Mouse (Mus musculus): ENCODE results near the gene Lad1. TPM values are rescaled to one million over a fixed set of nuclear protein-coding genes. Genes with fewer than 3 reads are reported as not detected.

Lad1 gene
- polyA plus RNA-seq, 1 experiment from 2014 or later, result 0.59 TPM

DNA sequence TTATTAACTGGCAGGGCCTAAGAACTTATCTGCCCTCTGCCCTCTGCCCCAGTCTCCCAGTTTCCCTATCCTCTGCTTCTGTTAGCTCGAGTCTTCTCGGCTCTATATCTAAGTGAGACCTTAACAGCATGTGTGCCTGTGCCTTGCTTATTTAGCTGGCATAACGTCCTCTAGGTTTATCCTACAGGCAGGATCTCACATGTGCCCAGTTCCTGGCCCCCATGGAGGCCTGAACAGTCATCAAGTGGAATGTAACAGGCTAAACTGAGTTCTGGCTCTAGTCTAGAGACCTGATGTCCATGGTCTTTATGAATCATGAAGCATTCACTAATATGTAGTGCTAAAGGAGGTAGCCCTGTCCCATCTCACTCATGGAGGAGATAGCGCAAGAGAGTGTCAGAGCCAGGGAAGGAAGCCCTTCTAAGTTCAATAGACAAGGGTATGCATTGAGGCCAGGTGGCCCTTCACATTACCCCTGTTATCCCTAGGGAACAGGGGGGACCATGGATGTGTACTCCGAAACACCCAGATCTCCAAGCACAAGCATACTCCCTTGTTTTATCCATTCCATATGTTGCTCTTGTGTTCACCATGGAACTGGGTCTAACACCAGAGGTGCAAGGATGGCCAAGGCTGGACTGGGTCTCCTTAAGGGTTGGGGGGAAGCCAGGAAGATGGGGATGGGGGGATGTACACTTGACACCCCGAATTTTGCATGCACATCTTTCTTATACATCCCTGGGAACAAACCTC is 36.4 kb downstream of the Lad1 start:
- no peak for DNase-seq (ENCODE audit: low spot score)
- H3K4me3 ChIP-seq, result no peak overlapping the region
- H3K36me3 ChIP-seq, result no peaks in the 10 kb centered on the region
- peaks cover 27% of the 10 kb centered on the region for H3K4me1 ChIP-seq
- WGBS, result 88% methylated on average over 6 of the region's 6 CpGs
- H3K27ac ChIP-seq (replicated peaks), result no peak overlapping the region
- no peaks in the 10 kb centered on the region for H3K27me3 ChIP-seq (ENCODE audit: low read depth, poor library complexity, severe bottlenecking)
- H3K9me3 ChIP-seq (replicated peaks), result no peaks in the 10 kb centered on the region

DNA sequence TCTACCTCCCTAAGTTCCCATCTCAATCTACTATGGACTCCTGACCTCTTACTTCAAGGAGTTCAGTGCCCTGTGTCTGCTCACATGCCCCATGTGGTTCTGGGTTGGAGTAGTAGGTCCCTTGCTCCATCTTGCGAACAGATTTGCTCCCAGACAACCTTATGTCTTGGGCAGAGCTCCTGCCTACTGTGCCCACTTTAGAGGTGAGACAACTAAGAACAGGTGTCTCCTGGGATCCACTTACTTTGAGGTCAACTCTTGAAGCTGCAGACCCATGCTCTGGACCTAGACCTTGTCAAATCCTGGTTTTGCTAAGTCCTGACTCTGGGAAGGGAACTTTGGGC is 36.9 kb downstream of the Lad1 start:
- Histone ChIP-seq H3K4me3 (no peak overlapping the region), H3K27ac (replicated peaks) (no peak overlapping the region)
- 97% methylated on average over 1 of the region's 1 CpGs for WGBS

DNA sequence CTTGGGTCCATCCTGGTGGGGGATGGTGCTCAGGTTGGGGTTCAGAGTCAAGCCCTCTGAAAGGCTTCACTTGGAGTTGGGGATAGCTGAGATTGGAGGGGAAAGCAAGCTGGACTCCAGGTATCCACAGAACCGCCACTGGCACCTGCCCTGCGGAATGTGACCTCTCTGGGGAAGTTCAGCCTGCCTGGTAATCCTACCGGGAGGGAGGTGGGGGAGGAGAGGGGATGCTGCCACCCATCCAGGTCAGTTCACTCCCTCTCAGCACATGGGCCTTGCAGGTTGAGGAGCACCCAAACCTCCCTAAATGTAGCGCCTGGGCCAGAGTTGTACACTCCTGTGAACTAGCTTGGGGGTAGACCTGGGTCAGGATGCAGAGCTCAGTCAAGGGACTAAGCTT is 37.7 kb downstream of the Lad1 start:
- Histone ChIP-seq H3K9me3 (replicated peaks) (no peaks in the 10 kb centered on the region), H3K36me3 (no peaks in the 10 kb centered on the region), H3K27ac (replicated peaks) (no peak overlapping the region), H3K4me1 (peaks cover 24% of the 10 kb centered on the region), H3K27me3 (ENCODE audit: low read depth, poor library complexity, severe bottlenecking) (no peaks in the 10 kb centered on the region), H3K4me3 (no peak overlapping the region)
- WGBS, result 69% methylated on average over 4 of the region's 4 CpGs
- DNase-seq (ENCODE audit: low spot score), result no peak

More for the DNA sequence above, 36.9 kb downstream of the Lad1 start:
- no peak for DNase-seq (ENCODE audit: low spot score)
- Histone ChIP-seq H3K4me1 (peaks cover 27% of the 10 kb centered on the region), H3K9me3 (replicated peaks) (no peaks in the 10 kb centered on the region), H3K36me3 (no peaks in the 10 kb centered on the region), H3K27me3 (ENCODE audit: low read depth, poor library complexity, severe bottlenecking) (no peaks in the 10 kb centered on the region)

DNA sequence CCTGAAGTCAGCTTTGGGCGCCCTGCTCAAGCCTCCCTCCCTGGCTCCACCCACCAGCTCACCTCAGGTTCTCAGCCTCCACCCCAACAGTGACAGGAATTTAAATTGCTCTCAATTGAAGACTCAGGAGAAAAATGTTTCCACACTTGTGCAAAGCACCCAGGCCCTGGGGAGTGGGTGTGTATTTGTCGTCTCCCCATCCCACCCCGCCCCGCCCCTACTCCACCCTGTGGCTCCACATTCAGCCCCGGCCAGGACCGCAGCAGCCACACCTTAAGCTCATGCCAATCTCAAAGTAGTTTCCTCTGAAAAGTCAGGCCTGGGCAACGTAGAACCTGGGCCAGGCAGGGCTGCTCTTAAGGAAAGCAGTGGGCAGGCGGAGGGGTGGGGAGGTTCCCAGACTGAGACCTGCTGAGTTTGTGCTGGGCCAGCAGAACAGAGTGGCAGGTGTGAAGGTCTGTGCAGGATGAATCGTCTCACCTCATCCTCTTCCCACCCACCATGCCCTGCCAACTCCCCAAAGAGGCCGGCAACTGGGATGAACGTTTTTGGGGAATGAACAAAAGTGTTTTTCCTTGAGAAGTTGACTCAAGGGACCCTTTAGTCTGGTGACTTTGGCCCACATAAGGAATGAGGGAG is 38.9 kb downstream of the Lad1 start:
- DNase-seq (ENCODE audit: low spot score), result no peak
- Histone ChIP-seq H3K4me1 (peaks cover 18% of the 10 kb centered on the region), H3K36me3 (no peaks in the 10 kb centered on the region), H3K27me3 (ENCODE audit: low read depth, poor library complexity, severe bottlenecking) (no peaks in the 10 kb centered on the region), H3K27ac (replicated peaks) (no peak overlapping the region), H3K4me3 (no peak overlapping the region), H3K9me3 (replicated peaks) (no peaks in the 10 kb centered on the region)
- 64% methylated on average over 11 of the region's 11 CpGs for WGBS

DNA sequence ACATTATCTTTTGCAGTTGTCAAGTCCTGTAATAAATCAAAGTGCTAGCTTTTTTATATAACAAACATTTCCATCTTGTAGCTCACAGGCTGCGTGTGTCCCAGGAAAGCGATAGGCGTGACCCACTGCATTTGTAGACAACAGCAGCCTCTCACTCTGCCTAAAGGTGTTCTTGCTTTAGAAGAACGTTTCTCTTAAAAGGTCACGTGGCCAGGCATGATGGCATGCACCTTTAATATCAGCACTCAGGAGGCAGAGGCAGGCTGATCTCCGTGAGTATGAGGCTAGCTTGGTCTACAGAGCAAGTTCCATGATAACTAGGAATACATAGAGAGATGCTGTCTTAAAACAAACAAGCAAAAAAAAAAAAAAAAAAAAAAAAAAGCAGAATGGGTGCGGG is 40.1 kb downstream of the Lad1 start:
- H3K4me1 ChIP-seq, result peaks cover 7% of the 10 kb centered on the region

DNA sequence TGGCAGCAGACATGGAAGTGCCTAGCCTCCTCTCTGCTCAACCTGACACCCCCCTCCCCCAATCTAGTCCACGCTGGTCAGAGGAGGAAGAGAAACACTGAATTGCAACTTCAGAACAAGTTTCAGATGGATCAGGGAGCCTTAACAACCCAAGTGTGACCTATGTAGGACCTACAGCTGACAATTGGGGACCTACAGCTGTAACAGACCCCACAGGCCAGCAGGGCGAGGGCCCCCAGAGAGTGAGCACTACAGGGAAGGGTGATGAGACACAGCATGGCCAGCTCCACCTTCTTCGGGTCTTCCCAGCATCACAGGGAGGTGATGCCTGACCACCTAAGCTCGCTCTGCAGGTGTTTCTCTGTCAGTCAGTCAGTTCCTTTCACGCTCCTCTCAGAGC is 42.7 kb downstream of the Lad1 start:
- DNase-seq (ENCODE audit: low spot score), result no peak
- Histone ChIP-seq H3K36me3 (no peaks in the 10 kb centered on the region), H3K4me1 (peaks cover 12% of the 10 kb centered on the region), H3K9me3 (replicated peaks) (no peaks in the 10 kb centered on the region), H3K4me3 (no peak overlapping the region), H3K27ac (replicated peaks) (0 out of 2 replicates have a peak overlapping the region, but pooled peaks have one; percentile 6), H3K27me3 (ENCODE audit: low read depth, poor library complexity, severe bottlenecking) (peaks cover 6% of the 10 kb centered on the region)
- WGBS, result 74% methylated on average over 5 of the region's 5 CpGs

More for the DNA sequence above, 40.1 kb downstream of the Lad1 start:
- no peaks in the 10 kb centered on the region for H3K9me3 ChIP-seq (replicated peaks)
- no peak for DNase-seq (ENCODE audit: low spot score)
- H3K4me3 ChIP-seq, result no peak overlapping the region
- no peak overlapping the region for H3K27ac ChIP-seq (replicated peaks)
- H3K36me3 ChIP-seq, result no peaks in the 10 kb centered on the region
- no peaks in the 10 kb centered on the region for H3K27me3 ChIP-seq (ENCODE audit: low read depth, poor library complexity, severe bottlenecking)
- 91% methylated on average over 7 of the region's 7 CpGs for WGBS

DNA sequence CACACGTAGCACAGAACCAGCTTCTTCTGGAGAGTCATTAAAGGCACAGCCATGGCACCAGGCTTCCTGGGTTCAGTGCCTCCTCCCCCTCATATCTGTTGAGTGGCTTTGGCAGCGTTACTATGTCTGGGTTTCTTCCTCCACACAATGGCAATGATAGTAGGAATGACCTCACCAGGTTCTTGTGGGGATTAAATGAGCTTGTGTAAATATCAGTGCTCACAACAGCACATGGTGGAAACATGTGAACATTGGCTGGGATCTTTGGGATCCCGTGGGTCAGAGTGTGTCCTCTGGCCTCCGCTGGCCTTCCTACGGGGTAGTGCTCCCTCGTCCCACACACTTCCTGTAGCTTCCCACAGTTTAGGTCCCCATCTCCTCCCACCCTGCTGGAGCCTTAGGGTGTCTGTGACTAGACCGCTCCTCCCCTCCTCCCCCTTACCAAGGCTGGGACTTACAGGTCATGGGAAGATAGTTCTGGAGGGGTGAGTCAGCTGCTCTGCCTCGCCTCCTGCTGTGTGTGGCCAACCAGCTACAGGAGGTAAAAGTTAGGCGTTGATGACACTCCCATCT is 43.7 kb downstream of the Lad1 start:
- Histone ChIP-seq H3K36me3 (no peaks in the 10 kb centered on the region), H3K4me1 (peaks cover 18% of the 10 kb centered on the region), H3K27ac (replicated peaks) (no peak overlapping the region), H3K4me3 (no peak overlapping the region), H3K9me3 (replicated peaks) (no peaks in the 10 kb centered on the region), H3K27me3 (ENCODE audit: low read depth, poor library complexity, severe bottlenecking) (peaks cover 10% of the 10 kb centered on the region)
- no peak for DNase-seq (ENCODE audit: low spot score)
- WGBS, result 78% methylated on average over 9 of the region's 9 CpGs

DNA sequence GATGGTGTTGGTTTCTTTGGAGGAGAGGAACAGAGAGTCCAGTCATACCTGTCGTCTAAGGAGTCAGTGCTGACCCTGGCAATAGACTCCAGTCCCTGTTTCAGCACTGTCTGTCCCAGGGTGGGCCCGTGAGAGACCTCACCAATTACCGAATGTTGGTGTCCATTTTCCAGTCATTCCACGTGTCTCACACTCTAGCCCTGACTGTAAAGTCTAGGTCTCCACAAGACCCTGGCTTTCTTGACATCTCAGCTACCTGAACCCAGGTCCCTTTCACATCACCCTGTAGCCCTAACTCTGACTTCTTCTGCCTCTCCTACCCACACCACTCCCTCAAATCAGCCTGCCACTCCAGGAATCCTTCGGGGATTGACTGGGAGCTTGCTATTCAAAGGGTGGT is 44.2 kb downstream of the Lad1 start:
- H3K9me3 ChIP-seq (replicated peaks), result no peaks in the 10 kb centered on the region
- no peak for DNase-seq (ENCODE audit: low spot score)
- H3K4me3 ChIP-seq, result no peak overlapping the region
- H3K36me3 ChIP-seq, result no peaks in the 10 kb centered on the region
- H3K27me3 ChIP-seq (ENCODE audit: low read depth, poor library complexity, severe bottlenecking), result peaks cover 10% of the 10 kb centered on the region
- no peak overlapping the region for H3K27ac ChIP-seq (replicated peaks)
- WGBS, result 90% methylated on average over 5 of the region's 5 CpGs
- peaks cover 21% of the 10 kb centered on the region for H3K4me1 ChIP-seq

DNA sequence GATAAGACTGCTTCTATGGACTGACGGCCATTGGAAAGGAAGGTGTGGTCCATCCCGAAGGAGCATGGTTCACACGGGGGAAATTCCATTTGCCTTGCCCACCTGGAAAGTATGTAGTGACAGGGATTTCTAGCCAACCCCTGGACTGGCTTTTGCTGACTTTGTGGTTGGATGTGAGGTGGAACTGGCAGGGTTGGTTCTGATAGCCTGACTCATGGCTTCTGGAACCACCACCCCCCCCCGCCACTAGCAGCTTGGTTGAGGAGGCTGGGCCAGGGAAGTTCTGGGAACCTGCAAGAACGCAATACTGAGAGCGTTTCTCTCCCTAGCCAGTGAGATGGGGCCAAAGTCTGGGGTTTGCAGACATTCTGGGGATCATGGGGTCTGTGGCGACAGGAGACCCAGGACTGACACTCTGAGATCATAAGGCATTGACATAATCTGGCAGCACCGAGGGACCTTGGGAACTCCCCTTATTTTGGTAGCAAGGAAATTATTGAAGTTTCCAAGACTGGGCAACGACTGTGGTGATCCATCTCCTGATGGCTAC is 45.5 kb downstream of the Lad1 start:
- 86% methylated on average over 9 of the region's 9 CpGs for WGBS
- Histone ChIP-seq H3K4me1 (peaks cover 21% of the 10 kb centered on the region), H3K9me3 (replicated peaks) (no peaks in the 10 kb centered on the region), H3K27ac (replicated peaks) (no peak overlapping the region), H3K4me3 (no peak overlapping the region), H3K27me3 (ENCODE audit: low read depth, poor library complexity, severe bottlenecking) (peaks cover 10% of the 10 kb centered on the region), H3K36me3 (no peaks in the 10 kb centered on the region)
- DNase-seq (ENCODE audit: low spot score), result no peak

DNA sequence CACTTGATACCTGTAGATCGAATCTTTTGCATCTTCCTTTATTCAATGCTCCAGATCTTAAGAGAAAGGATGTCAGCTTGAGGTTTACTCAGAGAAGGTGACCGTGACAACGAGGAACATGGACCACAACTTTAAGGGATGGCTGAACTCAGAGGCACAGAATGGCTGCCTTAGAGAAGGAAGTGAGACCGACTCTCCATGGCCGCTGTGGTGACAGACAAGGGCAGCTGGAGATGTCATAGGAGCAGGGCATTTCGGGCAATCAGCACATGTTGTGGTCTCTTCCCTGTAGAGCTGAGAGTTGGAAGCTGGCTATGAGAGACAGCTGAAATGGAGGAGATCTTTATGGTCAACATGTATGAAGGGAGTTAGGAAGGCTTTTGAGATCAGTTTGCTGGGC is 46.4 kb downstream of the Lad1 start:
- DNase-seq (ENCODE audit: low spot score), result no peak
- Histone ChIP-seq H3K9me3 (replicated peaks) (no peaks in the 10 kb centered on the region), H3K4me1 (peaks cover 21% of the 10 kb centered on the region), H3K27me3 (ENCODE audit: low read depth, poor library complexity, severe bottlenecking) (peaks cover 10% of the 10 kb centered on the region), H3K4me3 (no peak overlapping the region), H3K27ac (replicated peaks) (no peak overlapping the region), H3K36me3 (no peaks in the 10 kb centered on the region)
- 87% methylated on average over 6 of the region's 6 CpGs for WGBS

DNA sequence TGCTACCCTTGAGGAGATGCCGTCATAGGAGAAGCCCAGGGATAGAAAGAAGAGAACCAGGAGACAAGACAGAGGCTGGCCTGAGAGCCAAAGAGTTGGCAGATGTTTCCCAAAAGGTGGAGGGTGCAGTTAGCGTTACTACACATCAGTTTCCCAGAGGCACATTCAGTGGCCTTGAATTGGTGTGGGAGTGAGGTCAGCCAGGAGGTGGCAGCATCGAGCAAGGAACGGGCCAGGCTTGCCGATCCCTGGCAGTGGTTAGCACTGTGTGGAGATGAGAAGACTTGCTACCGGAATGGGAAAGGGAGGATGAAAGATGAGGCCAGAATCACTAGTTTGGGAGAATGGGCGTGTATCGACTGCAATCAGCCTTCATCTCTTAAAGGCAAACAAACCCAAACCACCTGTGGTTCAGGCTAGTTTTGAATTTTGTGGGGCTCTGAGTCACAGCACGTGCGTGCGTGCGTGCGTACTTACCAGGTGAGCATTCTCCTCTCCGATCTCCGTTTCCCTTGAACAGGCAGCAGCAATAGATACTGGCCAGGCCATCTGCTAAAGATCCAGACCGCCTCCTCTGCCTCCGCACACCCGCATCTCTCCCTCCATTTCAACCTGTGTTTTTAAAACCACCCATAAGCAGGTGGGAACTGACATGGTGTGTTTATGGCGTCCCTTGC is 47.3 kb downstream of the Lad1 start:
- no peak overlapping the region for H3K4me3 ChIP-seq
- WGBS, result 52% methylated on average over 19 of the region's 19 CpGs
- peaks cover 10% of the 10 kb centered on the region for H3K27me3 ChIP-seq (ENCODE audit: low read depth, poor library complexity, severe bottlenecking)
- peaks cover 21% of the 10 kb centered on the region for H3K4me1 ChIP-seq
- no peaks in the 10 kb centered on the region for H3K36me3 ChIP-seq
- H3K9me3 ChIP-seq (replicated peaks), result no peaks in the 10 kb centered on the region
- peak; percentile 81 for DNase-seq (ENCODE audit: low spot score)
- no peak overlapping the region for H3K27ac ChIP-seq (replicated peaks)

DNA sequence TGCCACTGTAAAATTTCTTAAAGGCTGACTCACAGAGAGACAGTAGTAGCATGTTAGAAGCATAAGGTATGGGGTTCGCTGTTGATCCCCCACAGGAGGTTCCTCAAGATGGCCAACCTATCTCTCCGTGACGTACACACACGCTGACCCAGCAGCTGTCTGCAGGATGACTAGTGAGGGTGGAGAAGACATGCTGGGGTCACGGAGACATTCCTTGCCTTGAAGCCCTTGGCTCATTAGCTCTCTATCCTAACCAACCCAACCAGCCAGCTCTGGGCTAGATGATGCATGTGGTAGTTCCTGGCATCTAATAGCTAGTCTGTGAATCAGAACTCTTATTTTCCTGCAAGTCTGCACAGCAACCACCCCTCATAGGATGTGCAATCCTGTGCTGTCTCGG is 50.2 kb downstream of the Lad1 start:
- no peaks in the 10 kb centered on the region for H3K9me3 ChIP-seq (replicated peaks)
- no peak for DNase-seq (ENCODE audit: low spot score)
- H3K4me3 ChIP-seq, result no peak overlapping the region
- H3K27me3 ChIP-seq (ENCODE audit: low read depth, poor library complexity, severe bottlenecking), result peaks cover 10% of the 10 kb centered on the region
- no peaks in the 10 kb centered on the region for H3K36me3 ChIP-seq
- no peak overlapping the region for H3K27ac ChIP-seq (replicated peaks)
- H3K4me1 ChIP-seq, result peaks cover 14% of the 10 kb centered on the region
- WGBS, result 93% methylated on average over 6 of the region's 6 CpGs
